Mouse (Mus musculus) lung, postnatal 0 days (tissue): Measurements from ENCODE around the gene Entpd8. TPM values are rescaled to one million over a fixed set of nuclear protein-coding genes. Genes with fewer than 3 reads are reported as not detected.

Source experiments
- ATAC-seq: fragments of 200-750 bp; cut with Nextera tagmentation; 2 replicates; pipeline ENCODE4 v1.8.0; 2017; ENCODE audit warnings: moderate library complexity
- DNase-seq: peaks from one replicate; pipeline ENCODE4 v3.0.0-alpha.2; 2016; ENCODE audit warnings: low spot score
- H3K27ac ChIP-seq: fragments of 300-500 bp; sonication (generic); 2 replicates; pipeline ENCODE4 v1.5.1; 2014; ENCODE audit warnings: antibody characterized with exemption, mild to moderate bottlenecking, low read length, mixed read lengths
- H3K27me3 ChIP-seq: fragments of 300-500 bp; sonication (generic); replicated peaks from 2 replicates; pipeline ENCODE4 v1.6.1; 2014; ENCODE audit warnings: low read length, mixed read lengths; ENCODE audit not compliant: insufficient read depth
- H3K36me3 ChIP-seq: fragments of 300-500 bp; sonication (generic); 2 replicates; pipeline ENCODE4 v1.6.1; 2014; ENCODE audit warnings: low read length, mixed read lengths; ENCODE audit not compliant: insufficient read depth
- H3K4me1 ChIP-seq: fragments of 300-500 bp; sonication (generic); 2 replicates; pipeline ENCODE4 v1.6.1; 2014; ENCODE audit warnings: antibody characterized with exemption, low read depth, low read length, mixed read lengths; ENCODE audit not compliant: insufficient read depth
- H3K4me2 ChIP-seq: fragments of 300-500 bp; sonication (generic); replicated peaks from 2 replicates; pipeline ENCODE4 v1.6.1; 2014; ENCODE audit warnings: low read depth, mild to moderate bottlenecking, low read length, moderate library complexity, mixed read lengths
- H3K4me3 ChIP-seq: fragments of 300-500 bp; sonication (generic); 2 replicates; pipeline ENCODE4 v1.5.1; 2014; ENCODE audit warnings: low read depth, low read length
- H3K9ac ChIP-seq: fragments of 300-500 bp; sonication (generic); replicated peaks from 2 replicates; pipeline ENCODE4 v1.6.1; 2014; ENCODE audit warnings: low read depth, mild to moderate bottlenecking
- H3K9me3 ChIP-seq: fragments of 300-500 bp; sonication (generic); 2 replicates; pipeline ENCODE4 v1.6.1; 2016; ENCODE audit warnings: low read length, mixed read lengths
- CTCF ChIP-seq: IDR thresholded peaks from 2 replicates; pipeline ENCODE4 v1.5.1; 2016; ENCODE audit warnings: antibody characterized with exemption, mild to moderate bottlenecking
- EP300 ChIP-seq: IDR thresholded peaks from 2 replicates; pipeline ENCODE4 v1.6.1; 2016; ENCODE audit warnings: antibody characterized with exemption, mild to moderate bottlenecking, control low read depth
- WGBS: fragments of 180-500 bp; shearing (Covaris S2); extraction: QIAGEN DNeasy Blood & Tissue Kit; methylation state at CpG from one replicate; pipeline ENCODE4 v1.1.7; 2014; 5-methylcytosine and 5-hydroxymethylcytosine counted together
- polyA plus RNA-seq: library from polyadenylated mRNA; unstranded; fragments of >200 nt; fragmentation: Nextera tagmentation; extraction: Ambion mirVana; gene quantifications from 2 replicates; pipeline ENCODE4 v1.2.1, GENCODE M21; 2015

Entpd8 gene
- polyA plus RNA-seq, 1 experiment from 2014 or later, result 3.4 TPM

GRCm38 (mm10) chr2:25111184-25111791, 31.2 kb downstream of the Entpd8 start:
- no peak overlapping the region for H3K4me2 ChIP-seq
- TF ChIP-seq CTCF (peak; percentile 46), EP300 (peak; percentile 99)
- H3K4me3 ChIP-seq, result no peak overlapping the region
- H3K4me1 ChIP-seq, result peaks cover 15% of the 10 kb centered on the region; the same call in 1 of the 2 replicates
- H3K27ac ChIP-seq, result peak overlapping the region; percentile 87
- H3K27me3 ChIP-seq, result no peaks in the 10 kb centered on the region
- no peak overlapping the region for H3K9ac ChIP-seq
- peak; percentile 96 for ATAC-seq
- no peaks in the 10 kb centered on the region for H3K9me3 ChIP-seq
- DNase-seq, result peak; percentile 91
- H3K36me3 ChIP-seq, result no peaks in the 10 kb centered on the region
- 22% methylated on average over 9 of the region's 9 CpGs for WGBS

- 61% methylated on average over 2 of the region's 2 CpGs for WGBS
- Histone ChIP-seq H3K4me3 (no peak overlapping the region), H3K27me3 (no peaks in the 10 kb centered on the region), H3K9ac (no peak overlapping the region), H3K36me3 (no peaks in the 10 kb centered on the region), H3K4me2 (no peak overlapping the region), H3K9me3 (no peaks in the 10 kb centered on the region), H3K4me1 (peaks cover 9% of the 10 kb centered on the region; the same call in 1 of the 2 replicates), H3K27ac (no peak overlapping the region)
- TF ChIP-seq CTCF, result no peak
- no peak for TF ChIP-seq EP300
- ATAC-seq (no peak), DNase-seq (no peak)
Observed at GRCm38 (mm10) chr2:25114308-25114707, 34.2 kb downstream of the Entpd8 start.

GRCm38 (mm10) chr2:25115442-25115841, 35.3 kb downstream of the Entpd8 start:
- Histone ChIP-seq H3K27me3 (no peaks in the 10 kb centered on the region), H3K27ac (no peak overlapping the region), H3K9ac (no peak overlapping the region), H3K4me2 (no peak overlapping the region), H3K36me3 (no peaks in the 10 kb centered on the region), H3K9me3 (no peaks in the 10 kb centered on the region), H3K4me1 (peaks cover 4% of the 10 kb centered on the region; the same call in 1 of the 2 replicates), H3K4me3 (no peak overlapping the region)
- WGBS, result 68% methylated on average over 2 of the region's 2 CpGs
- no peak for ATAC-seq
- DNase-seq, result no peak
- TF ChIP-seq CTCF (no peak), EP300 (no peak)

- Histone ChIP-seq H3K4me2 (no peak overlapping the region), H3K9me3 (no peaks in the 10 kb centered on the region), H3K27ac (no peak overlapping the region), H3K4me3 (no peak overlapping the region), H3K27me3 (no peaks in the 10 kb centered on the region), H3K9ac (no peak overlapping the region), H3K36me3 (no peaks in the 10 kb centered on the region), H3K4me1 (no peaks in the 10 kb centered on the region)
- no peak for ATAC-seq
- TF ChIP-seq EP300 (no peak), CTCF (no peak)
- no peak for DNase-seq
- 68% methylated on average over 7 of the region's 7 CpGs for WGBS
Observed at GRCm38 (mm10) chr2:25120963-25121362, 40.9 kb downstream of the Entpd8 start.

GRCm38 (mm10) chr2:25122666-25123065, 42.6 kb downstream of the Entpd8 start:
- DNase-seq, result no peak
- ATAC-seq, result no peak
- Histone ChIP-seq H3K9ac (no peak overlapping the region), H3K4me3 (no peak overlapping the region), H3K4me2 (no peak overlapping the region), H3K9me3 (no peaks in the 10 kb centered on the region), H3K27ac (no peak overlapping the region), H3K36me3 (no peaks in the 10 kb centered on the region), H3K27me3 (no peaks in the 10 kb centered on the region), H3K4me1 (no peaks in the 10 kb centered on the region)
- WGBS, result 51% methylated on average over 2 of the region's 2 CpGs
- no peak for TF ChIP-seq CTCF
- no peak for TF ChIP-seq EP300

GRCm38 (mm10) chr2:25123527-25123926, 43.4 kb downstream of the Entpd8 start:
- no peak overlapping the region for H3K4me2 ChIP-seq
- no peaks in the 10 kb centered on the region for H3K4me1 ChIP-seq
- no peaks in the 10 kb centered on the region for H3K36me3 ChIP-seq
- no peaks in the 10 kb centered on the region for H3K27me3 ChIP-seq
- no peak overlapping the region for H3K9ac ChIP-seq
- H3K4me3 ChIP-seq, result no peak overlapping the region
- H3K9me3 ChIP-seq, result no peaks in the 10 kb centered on the region
- H3K27ac ChIP-seq, result no peak overlapping the region
- TF ChIP-seq EP300, result no peak
- TF ChIP-seq CTCF, result no peak
- ATAC-seq (no peak), DNase-seq (no peak)
- 54% methylated on average over 5 of the region's 5 CpGs for WGBS

GRCm38 (mm10) chr2:25124411-25124810, 44.3 kb downstream of the Entpd8 start:
- no peak overlapping the region for H3K4me2 ChIP-seq
- WGBS, result 49% methylated on average over 3 of the region's 3 CpGs
- no peaks in the 10 kb centered on the region for H3K4me1 ChIP-seq
- no peak overlapping the region for H3K4me3 ChIP-seq
- H3K27me3 ChIP-seq, result no peaks in the 10 kb centered on the region
- TF ChIP-seq CTCF, result no peak
- no peak for TF ChIP-seq EP300
- H3K9ac ChIP-seq, result no peak overlapping the region
- ATAC-seq (no peak), DNase-seq (no peak)
- no peaks in the 10 kb centered on the region for H3K36me3 ChIP-seq
- H3K27ac ChIP-seq, result no peak overlapping the region
- no peaks in the 10 kb centered on the region for H3K9me3 ChIP-seq
